Mouse (Mus musculus): ENCODE measurements around the gene Slc30a10. TPM values are rescaled to one million over a fixed set of nuclear protein-coding genes. Genes with fewer than 3 reads are reported as not detected.
A peak's percentile ranks its signal among the peaks of the same experiment; 100 is the strongest.

The Slc30a10 gene
- total RNA-seq, 2 experiments from 2014 or later: 14.7 to 16.2 TPM

GRCm38 (mm10) chr1:185456327-185456726 lies 1.7 kb downstream of the Slc30a10 start:
- intact Hi-C loops (cut with DNase I): no loop called here
- no peak for DNase-seq

DNA sequence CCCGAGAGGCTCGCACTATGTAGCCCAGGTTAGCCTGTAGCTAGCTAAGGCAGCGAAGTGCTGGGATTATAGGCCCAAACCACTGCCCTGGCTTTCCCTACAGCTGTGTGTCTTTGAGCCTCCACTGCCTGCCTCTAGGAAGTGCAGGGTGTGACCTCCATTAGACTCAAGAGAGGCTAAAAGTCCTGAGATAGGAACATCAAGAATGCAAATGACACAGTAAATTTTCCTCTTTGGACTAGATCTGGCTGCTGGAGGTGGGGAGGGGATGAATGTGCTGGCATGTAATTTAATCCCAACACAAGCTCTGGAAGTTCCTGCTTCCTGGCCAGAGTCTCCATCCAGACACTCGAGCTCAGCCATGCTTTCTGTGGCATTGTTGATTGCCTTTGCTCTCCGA lies 5.4 kb downstream of the Slc30a10 start:
- DNase-seq: no peak
- intact Hi-C loops (cut with DNase I): loop anchor here (5.0 kb wide), 1 partner anchor 37 kb away; no protein-coding TSS in a partner anchor

DNA sequence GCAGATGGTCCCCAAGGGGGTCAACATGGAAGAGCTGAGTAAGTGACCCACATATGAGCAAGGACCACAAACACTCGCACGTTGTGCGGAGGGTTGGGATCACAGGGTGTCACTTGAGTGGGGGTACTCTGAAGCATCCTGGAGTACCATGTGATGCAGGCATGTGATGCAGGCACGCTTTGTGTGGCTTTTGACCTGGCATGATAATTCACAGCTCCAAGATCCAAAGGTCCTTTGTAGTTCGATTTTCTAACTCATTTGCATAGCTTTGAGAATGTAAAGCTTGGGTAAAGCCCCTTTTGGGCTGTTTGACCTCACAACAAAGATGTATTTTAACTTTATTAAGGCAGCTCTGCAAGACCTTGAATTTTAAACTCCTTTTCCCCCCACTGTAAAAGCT lies 8.2 kb downstream of the Slc30a10 start:
- no peak for DNase-seq
- intact Hi-C loops (cut with DNase I): loop anchor here (5.0 kb wide), 1 partner anchor 34 kb away; no protein-coding TSS in a partner anchor

DNA sequence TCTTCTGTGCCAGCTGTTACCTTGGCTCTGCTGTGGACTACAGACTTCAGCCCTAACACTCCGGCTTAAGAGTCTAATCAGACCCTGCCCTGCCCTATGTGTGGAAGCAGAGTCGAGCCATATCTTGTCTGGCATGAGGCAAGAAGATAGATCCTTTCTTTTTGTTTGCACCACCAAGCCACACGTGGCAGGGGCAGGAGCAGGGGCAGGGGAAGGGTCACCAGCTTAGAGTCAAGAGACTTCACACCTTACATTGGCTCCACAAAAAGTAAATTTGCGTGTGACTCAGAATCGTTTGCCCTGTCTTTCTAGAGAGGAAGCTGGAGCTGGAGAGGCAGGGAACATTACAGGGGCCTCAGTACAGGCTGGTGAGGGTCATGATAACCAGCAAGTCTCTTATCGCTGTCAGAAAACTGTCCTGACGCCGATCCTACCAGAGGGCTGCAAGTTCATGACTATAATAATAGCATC lies 14.9 kb downstream of the Slc30a10 start:
- intact Hi-C loops (cut with DNase I): no loop called here
- DNase-seq: no peak

DNA sequence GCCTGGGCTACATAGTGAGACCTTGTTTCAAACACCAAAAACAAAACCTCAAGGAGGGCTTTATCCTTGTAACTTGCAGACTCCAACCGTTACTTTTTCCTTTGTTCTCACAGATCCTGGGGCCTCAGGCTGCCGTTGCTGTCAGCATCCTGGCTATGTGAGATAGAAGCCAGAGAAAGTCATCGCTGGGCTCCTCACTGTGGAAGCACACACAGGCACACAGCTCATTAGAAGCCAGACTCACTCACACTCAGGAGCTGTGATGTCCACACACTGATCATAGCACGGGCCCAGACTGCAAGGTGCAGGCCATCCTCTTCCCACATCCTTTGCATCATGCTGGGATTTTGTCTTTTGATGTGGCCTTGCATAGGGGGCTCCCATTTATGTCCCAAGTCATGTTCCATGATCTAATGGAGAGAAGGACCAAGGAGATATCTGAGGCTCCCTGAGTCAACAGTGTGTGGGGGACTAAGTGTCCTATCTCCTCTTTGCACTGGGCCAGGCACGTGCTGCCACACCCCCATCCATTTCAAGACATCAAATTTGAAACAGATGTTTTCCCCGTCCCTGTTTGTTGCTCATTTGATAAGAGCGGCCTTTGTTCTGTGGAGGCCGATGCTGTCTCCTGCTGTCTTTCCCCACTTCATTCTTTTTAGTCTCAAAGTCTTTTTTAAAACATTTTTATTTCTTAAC lies 17.5 kb downstream of the Slc30a10 start:
- intact Hi-C loops (cut with DNase I): no loop called here
- no peak for DNase-seq

- intact Hi-C loops (cut with DNase I): no loop called here
- no peak for DNase-seq
Measured at GRCm38 (mm10) chr1:185472730-185473129, 18.1 kb downstream of the Slc30a10 start.

GRCm38 (mm10) chr1:185473437-185473836 lies 18.8 kb downstream of the Slc30a10 start:
- intact Hi-C loops (cut with DNase I): no loop called here
- no peak for DNase-seq

- intact Hi-C loops (cut with DNase I): no loop called here
- no peak for DNase-seq
Measured at GRCm38 (mm10) chr1:185479861-185480260, 25.2 kb downstream of the Slc30a10 start.

- intact Hi-C loops (cut with DNase I): no loop called here
- DNase-seq: peak; percentile 77
Measured at GRCm38 (mm10) chr1:185482001-185482761, 27.5 kb downstream of the Slc30a10 start.

- intact Hi-C loops (cut with DNase I): no loop called here
- no peak for DNase-seq
Measured at GRCm38 (mm10) chr1:185482762-185483161, 28.1 kb downstream of the Slc30a10 start.

GRCm38 (mm10) chr1:185483356-185484057 lies 28.9 kb downstream of the Slc30a10 start:
- no peak for DNase-seq
- intact Hi-C loops (cut with DNase I): no loop called here

- intact Hi-C loops (cut with DNase I): no loop called here
- no peak for DNase-seq
Measured at GRCm38 (mm10) chr1:185484281-185484680, 29.6 kb downstream of the Slc30a10 start.

DNA sequence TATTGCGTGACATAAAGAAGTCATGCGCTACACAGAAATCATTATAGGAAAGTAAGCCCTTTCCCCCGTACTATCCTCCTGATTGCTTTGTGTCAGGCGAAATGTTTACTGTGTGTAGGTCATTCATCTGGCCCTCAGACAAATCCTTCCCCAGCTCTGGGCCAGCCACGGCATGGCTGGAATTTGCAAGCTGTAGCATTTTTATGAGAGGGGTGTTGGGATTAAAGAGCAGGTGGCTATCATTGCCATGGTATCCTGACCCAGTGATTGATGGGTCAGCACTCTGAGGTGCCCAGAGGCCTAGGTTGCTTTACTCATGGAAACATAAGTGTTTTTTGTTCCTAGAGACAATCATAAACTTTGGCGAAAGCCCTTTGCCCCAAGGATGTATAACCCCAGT lies 35.2 kb downstream of the Slc30a10 start:
- intact Hi-C loops (cut with DNase I): no loop called here
- no peak for DNase-seq

GRCm38 (mm10) chr1:185490603-185491002 lies 36.0 kb downstream of the Slc30a10 start:
- intact Hi-C loops (cut with DNase I): no loop called here
- peak; percentile 40 for DNase-seq

- intact Hi-C loops (cut with DNase I): no loop called here
- peak; percentile 38 for DNase-seq
Measured at GRCm38 (mm10) chr1:185493439-185494034, 38.9 kb downstream of the Slc30a10 start.

DNA sequence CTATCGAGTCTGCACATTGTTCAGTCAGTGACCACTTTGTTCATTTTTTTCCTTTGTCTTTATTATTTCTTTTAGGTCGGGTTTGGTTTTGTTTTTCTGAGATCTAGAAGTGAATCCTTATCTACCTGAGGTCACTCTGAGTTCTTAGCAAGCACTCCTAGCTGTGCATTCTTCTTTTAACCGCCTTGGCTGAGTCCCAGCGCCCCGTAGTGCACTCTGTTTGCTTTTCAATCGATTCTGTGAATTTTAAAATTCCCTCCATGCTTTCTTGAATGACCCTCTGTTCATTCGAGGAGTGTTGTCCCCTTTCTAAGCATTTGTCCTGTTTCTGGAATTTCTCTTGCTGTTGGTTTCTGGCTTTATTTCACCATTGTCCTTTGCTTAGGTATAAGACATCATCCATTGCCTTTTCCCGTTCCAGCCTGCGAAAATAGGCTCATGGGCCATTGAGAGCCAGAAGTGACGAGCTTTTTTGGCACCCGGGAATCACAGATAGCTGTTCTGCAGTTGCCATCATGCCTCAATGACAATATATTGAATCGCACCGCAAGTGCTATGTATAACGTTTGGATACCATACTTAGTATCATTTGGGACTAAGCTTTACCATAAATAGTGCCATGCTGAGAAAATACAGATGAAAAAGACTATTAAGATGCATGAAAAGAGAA lies 42.3 kb downstream of the Slc30a10 start:
- intact Hi-C loops (cut with DNase I): loop anchor here (5.0 kb wide), 1 partner anchor 35 kb away; no protein-coding TSS in a partner anchor
- DNase-seq: peak; percentile 41

GRCm38 (mm10) chr1:185500602-185501001 lies 46.0 kb downstream of the Slc30a10 start:
- DNase-seq: peak; percentile 40
- intact Hi-C loops (cut with DNase I): loop anchor here (5.0 to 10.0 kb wide), 2 partner anchors 66 to 93 kb away; no protein-coding TSS in a partner anchor

DNA sequence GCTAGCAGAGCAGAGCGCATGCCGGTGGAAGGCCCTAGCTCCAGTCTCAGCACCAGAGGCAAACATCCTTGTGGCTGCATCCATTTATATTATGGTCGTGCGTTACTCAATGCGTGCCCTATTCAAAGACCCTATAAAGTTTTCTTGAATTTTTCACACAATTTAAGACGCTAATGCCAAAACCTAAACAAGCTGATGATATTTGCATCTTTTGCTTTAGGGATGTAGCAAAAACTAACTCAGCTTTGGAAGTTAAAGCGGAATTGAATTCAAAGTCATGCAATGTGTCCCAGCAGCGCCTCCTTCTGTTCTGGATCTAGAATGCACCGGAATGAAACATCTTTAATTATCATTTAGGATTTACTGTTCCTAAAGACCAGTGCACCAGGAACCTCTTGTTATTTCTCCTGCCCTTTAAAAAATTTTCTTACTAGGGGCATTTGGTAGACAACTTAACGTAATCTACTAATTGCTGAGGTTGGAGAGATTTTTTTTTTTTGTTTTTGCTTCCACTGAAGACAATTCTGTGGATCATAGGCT lies 47.2 kb downstream of the Slc30a10 start:
- intact Hi-C loops (cut with DNase I): loop anchor here (5.0 to 10.0 kb wide), 2 partner anchors 67 to 95 kb away; no protein-coding TSS in a partner anchor

GRCm38 (mm10) chr1:185502550-185502949 lies 47.9 kb downstream of the Slc30a10 start:
- intact Hi-C loops (cut with DNase I): loop anchor here (5.0 to 10.0 kb wide), 2 partner anchors 68 to 95 kb away; no protein-coding TSS in a partner anchor
- DNase-seq: no peak

More for the DNA sequence above, 47.2 kb downstream of the Slc30a10 start:
- DNase-seq: peak; percentile 57

GRCm38 (mm10) chr1:185509042-185509441 lies 54.4 kb downstream of the Slc30a10 start:
- intact Hi-C loops (cut with DNase I): loop anchor here (10.0 kb wide), 1 partner anchor 74 kb away; no protein-coding TSS in a partner anchor
- DNase-seq: no peak

Data from left cerebral cortex, postnatal 4 days (tissue).